Mouse (Mus musculus) A20 (cell line): Measurements from ENCODE around the gene Ptpn22.
"Not testable (repeated sequence)": the region's sequence is repeated elsewhere in the genome, so short reads cannot be mapped to it uniquely, and the experiment has no call there.

ENCODE experiments used
- DNase-seq: peaks from one replicate; pipeline ENCODE4 v3.0.0-alpha.2; 2011; ENCODE audit warnings: low read depth, low spot score

The Ptpn22 gene

GRCm38 (mm10) chr3:103858881-103859801, at the start of gene Ptpn22:
Gene Ptpn22, plus strand, starts transcription at chr3:103859795.
- no peak for DNase-seq

- no peak for DNase-seq
These were observed 49.8 kb upstream of the Ptpn22 start for GRCm38 (mm10) chr3:103809799-103810150.

- DNase-seq, result no peak
These were observed 48.6 kb upstream of the Ptpn22 start for GRCm38 (mm10) chr3:103810967-103811366.

- peak; percentile 37 for DNase-seq
These were observed 32.0 kb upstream of the Ptpn22 start for GRCm38 (mm10) chr3:103827548-103827947.

DNA sequence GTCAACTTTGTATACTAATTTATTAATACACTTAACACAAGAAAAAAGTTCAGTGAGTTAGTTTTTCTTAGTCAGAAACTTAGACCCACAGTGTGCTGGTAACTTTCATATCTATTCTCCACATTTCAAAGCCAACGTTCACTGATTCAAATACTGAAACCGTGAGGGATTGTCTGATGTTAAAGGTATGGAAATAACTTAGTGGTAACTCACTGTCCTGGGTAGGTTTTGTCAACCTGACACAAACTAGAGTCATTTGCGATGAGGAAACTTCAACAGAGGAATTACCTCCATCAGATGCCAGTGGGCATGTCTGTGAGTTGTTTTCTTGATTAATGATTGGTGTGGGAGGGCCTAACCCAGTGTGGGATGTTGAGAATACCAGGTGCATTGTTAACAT, 30.6 kb upstream of the Ptpn22 start:
- DNase-seq, result no peak

- DNase-seq, result peak; percentile 40
These were observed 28.9 kb upstream of the Ptpn22 start for GRCm38 (mm10) chr3:103830681-103831080.

- no peak for DNase-seq
These were observed 28.4 kb upstream of the Ptpn22 start for GRCm38 (mm10) chr3:103831146-103831545.

DNA sequence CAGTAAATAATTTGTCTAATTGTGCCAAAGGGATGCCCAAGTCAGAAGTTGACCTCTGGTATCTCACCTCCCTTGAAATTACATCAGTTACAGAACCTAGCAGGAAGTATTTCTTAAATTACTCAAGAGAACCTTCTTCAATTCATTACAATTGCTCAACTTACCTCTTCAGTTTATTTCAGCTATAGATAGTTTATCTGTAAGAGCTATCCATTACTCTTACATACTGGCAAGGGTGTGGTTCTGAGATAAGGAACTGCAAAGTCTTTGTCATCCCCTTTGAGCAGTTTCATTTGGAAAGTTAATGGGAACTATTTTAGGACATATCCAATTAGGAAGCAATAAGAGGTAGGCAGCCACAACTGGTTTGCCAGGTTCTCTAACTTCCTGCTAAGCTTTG, 27.2 kb upstream of the Ptpn22 start, which contains the start of gene Bcl2l15:
Gene Bcl2l15 (plus strand): TSS at position 176 of the 400 bp plus-strand sequence.
- DNase-seq, result no peak

GRCm38 (mm10) chr3:103834001-103834400, 25.6 kb upstream of the Ptpn22 start:
- no peak for DNase-seq

DNA sequence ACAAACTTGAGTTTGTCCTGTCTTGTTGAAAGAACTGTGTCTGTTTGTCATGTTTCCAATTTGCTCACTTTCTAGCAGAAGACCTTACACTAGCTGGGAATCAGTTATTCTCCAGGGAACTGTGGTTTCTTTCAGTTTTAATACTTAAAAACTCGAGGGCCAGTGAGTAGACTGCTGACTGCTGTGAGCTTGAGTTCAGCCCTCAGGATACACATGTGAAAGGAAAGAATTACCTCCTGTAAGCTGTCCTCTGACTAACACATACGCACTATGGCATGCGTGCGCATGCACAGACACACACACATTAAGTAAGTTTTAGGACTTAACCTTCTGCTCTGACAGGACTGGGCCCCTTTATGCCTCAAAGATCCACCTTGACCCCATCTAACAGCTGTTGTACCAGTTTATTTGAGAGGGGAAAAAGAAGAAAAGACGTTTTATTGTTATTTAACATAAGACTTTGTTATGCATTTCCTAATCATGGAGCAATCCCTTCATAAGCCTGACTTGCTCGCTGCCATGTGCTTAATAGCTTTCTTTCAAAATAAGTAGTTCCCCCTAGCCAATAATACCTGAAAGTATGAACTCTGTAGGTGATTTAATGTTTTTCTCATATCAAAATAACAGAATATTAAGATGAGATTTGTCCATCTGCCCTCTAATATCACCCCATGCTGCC, 24.2 kb upstream of the Ptpn22 start:
- no peak for DNase-seq

GRCm38 (mm10) chr3:103835951-103836310, 23.7 kb upstream of the Ptpn22 start:
- peak; percentile 68 for DNase-seq

GRCm38 (mm10) chr3:103836453-103836852, 23.1 kb upstream of the Ptpn22 start:
- DNase-seq, result peak; percentile 27

DNA sequence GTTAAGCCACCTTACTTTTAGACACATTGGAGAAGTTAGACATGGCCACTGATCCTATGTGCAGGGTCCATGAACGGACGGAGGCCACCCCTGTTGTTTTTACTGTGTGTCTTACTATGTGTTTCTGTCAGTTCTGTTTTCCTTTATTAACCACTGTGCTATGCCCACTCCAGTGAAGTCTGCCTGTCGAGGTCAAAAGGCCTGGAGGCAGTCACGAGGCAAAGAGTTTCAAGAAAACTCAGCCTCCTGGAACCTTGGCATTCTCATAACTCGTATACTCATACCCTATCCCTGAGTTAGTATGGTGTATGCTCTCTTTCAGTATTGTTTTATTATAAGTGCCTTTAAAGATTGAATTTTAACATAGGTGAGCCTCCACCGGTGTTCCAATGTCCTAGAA, 19.9 kb upstream of the Ptpn22 start:
- DNase-seq, result no peak

GRCm38 (mm10) chr3:103840195-103840594, 19.4 kb upstream of the Ptpn22 start:
- not testable (repeated sequence) for DNase-seq

- not testable (repeated sequence) for DNase-seq
These were observed 18.6 kb upstream of the Ptpn22 start for GRCm38 (mm10) chr3:103840946-103841345.

- no peak for DNase-seq
These were observed 8.8 kb upstream of the Ptpn22 start for GRCm38 (mm10) chr3:103850644-103851363.

- DNase-seq, result no peak
These were observed 8.1 kb upstream of the Ptpn22 start for GRCm38 (mm10) chr3:103851481-103851880.

- no peak for DNase-seq
These were observed 7.7 kb upstream of the Ptpn22 start for GRCm38 (mm10) chr3:103851882-103852281.

DNA sequence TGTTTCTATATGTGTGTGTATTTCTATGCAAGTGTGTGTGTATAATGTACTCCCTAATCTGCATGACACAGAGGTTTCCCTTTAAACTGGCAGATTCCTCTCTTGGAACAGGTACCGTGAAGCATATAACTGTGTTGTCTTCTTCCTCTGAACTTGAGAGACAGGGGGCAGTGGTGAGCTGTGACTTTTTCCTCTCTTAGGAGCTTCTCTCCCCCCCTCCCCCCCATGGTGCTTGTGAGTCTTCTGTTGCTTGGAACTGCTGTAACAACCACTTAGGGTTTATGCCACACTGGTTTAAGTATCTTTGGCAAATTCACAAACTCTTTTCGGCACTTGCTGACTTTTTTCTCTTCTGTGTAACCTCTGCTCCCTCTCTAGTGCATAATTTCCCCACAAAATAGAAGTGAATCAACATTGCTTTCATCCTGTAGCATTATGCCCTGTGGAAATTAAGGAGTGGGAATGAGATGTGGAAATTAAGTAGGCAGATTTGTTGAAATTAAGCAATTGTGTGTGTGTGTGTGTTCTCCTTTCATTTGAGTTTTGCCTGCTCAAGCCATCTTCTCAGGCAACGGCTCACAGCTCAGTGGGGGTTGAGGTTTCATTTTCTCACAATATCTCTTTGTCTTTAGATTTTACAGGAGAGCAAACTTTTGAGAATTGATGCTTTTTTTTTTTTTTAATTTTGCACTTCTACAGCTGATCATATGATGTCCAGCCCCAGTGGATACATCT, 6.9 kb upstream of the Ptpn22 start:
- peak; percentile 72 for DNase-seq

DNA sequence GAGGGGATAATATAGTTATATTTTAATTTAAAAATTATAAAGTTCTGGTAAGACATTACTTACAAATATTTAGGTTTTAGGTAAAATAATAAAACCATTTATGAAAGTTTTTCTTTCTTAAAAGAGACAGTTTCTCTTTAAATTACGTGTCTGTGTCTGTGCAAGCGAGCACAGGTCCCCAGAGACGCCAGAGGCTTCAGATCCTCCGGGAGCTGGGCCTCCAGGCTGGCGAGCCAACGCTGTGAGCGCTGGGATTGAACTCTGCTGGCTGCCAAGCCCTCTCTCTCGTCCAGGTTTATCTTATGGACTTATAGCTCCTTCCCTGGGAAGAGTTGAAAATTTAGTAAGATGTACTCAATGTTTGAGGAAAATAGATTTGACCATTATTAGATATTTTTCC, 5.8 kb upstream of the Ptpn22 start:
- DNase-seq, result no peak

GRCm38 (mm10) chr3:103857036-103857805, 2.4 kb upstream of the Ptpn22 start:
- no peak for DNase-seq
